Mouse (Mus musculus): Measurements from ENCODE around the gene Cpeb3. TPM values are rescaled to one million over a fixed set of nuclear protein-coding genes. Genes with fewer than 3 reads are reported as not detected.

Gene Cpeb3
- polyA plus RNA-seq, 1 experiment: 4.1 TPM

DNA sequence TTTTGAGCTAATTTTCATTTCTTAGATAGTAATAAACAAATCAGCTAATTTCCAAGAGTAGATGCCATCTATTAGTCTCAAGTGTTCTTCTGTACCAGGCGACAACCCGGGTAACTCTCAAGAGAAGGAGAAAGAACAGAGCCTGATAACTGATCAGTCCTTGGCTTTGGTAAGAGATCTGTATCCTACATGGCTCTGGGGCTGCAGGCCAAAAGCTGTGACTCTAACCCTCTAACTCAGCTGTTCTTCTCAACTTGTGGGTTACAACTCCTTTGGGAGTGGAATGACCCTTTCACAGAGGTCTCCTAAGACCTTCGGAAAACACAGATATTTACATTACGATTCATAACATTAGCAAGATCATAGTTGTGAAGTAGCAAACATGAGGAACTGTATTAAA is 148.3 kb downstream of the Cpeb3 start:
- no peak for TF ChIP-seq CTCF (IDR thresholded peaks at IDR 0.05; ENCODE audit: extremely low read depth, insufficient read depth, insufficient read length, insufficient replicate concordance)
- TF ChIP-seq POLR2A (IDR thresholded peaks at IDR 0.05; ENCODE audit: low read depth, low read length): no peak
- no peaks in the 10 kb centered on the region for H3K36me3 ChIP-seq (ENCODE audit: control insufficient read depth, insufficient read depth, low read length)
- no peak overlapping the region for H3K27ac ChIP-seq (ENCODE audit: insufficient read depth, low read length)
- H3K4me3 ChIP-seq (ENCODE audit: extremely low read depth, insufficient read depth, insufficient read length): no peak overlapping the region
- no peak for DNase-seq (ENCODE audit: low read depth in 1 of 2, low spot score in 2 of 2)
- WGBS: 81% methylated on average over 4 of the region's 4 CpGs
- no peaks in the 10 kb centered on the region for H3K27me3 ChIP-seq (ENCODE audit: control insufficient read depth, insufficient read depth, low read length)
- no peaks in the 10 kb centered on the region for H3K4me1 ChIP-seq (ENCODE audit: control insufficient read depth, insufficient read depth, insufficient read length)

DNA sequence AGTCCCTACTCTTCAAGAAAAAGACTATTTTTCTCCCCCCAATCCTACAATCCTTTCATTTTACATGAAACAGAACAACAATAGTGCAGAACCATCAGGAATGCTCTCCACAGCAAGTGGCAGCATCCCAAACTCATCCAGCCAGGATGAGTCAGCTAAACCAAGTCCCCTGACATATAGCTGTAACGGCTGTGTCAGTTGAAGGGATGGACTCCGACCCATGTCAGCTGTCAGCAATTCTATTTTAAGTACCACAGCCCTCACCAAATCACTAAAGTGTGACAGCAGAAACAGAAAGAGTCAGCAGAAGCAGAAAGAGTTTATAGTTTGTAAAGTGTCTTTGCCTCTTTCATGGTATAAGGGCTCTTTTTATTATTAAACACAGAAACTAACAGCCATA is 148.8 kb downstream of the Cpeb3 start:
- no peak for DNase-seq (ENCODE audit: low read depth in 1 of 2, low spot score in 2 of 2)
- Histone ChIP-seq H3K4me1 (ENCODE audit: control insufficient read depth, insufficient read depth, insufficient read length) (no peaks in the 10 kb centered on the region), H3K36me3 (ENCODE audit: control insufficient read depth, insufficient read depth, low read length) (no peaks in the 10 kb centered on the region), H3K27ac (ENCODE audit: insufficient read depth, low read length) (no peak overlapping the region), H3K27me3 (ENCODE audit: control insufficient read depth, insufficient read depth, low read length) (no peaks in the 10 kb centered on the region), H3K4me3 (ENCODE audit: extremely low read depth, insufficient read depth, insufficient read length) (no peak overlapping the region)
- WGBS: 10% methylated on average over 2 of the region's 2 CpGs
- TF ChIP-seq CTCF (IDR thresholded peaks at IDR 0.05; ENCODE audit: extremely low read depth, insufficient read depth, insufficient read length, insufficient replicate concordance) (no peak), POLR2A (IDR thresholded peaks at IDR 0.05; ENCODE audit: low read depth, low read length) (no peak)

DNA sequence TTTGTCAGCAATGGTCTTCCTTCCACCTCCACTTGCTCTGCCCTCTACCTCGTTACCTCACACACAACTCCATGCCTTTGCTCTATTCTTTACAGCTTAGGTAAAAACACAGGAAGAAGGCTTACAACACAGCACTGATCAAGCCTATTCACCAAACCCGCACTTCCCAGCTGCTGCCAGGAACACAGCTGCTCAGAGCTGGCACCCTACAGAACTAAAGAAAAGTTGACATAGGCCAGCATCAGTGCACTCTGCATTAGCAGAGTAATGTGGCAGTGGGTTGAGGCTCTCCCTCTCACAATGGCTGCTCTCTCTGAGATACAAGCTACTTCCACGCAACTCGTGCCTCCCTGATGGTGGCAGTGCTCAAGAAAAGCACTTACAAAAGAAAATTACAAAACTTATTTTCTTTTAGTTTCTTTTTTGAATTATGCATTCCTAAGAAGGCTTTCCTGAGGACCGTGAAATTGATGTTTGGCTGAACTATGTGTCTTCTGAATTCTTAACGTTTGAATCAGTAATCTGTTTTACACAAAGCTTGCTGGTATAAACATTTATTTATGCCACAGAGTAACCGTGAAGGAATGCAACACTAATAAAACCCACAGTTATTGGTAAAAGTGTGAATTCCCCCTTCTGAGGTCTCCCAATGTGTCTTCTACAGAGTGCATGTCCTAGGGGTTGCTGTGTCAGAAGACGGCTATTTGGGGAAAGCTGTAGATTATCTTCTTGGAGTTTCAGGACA is 151.1 kb downstream of the Cpeb3 start:
- 83% methylated on average over 8 of the region's 8 CpGs for WGBS
- no peak overlapping the region for H3K4me3 ChIP-seq (ENCODE audit: extremely low read depth, insufficient read depth, insufficient read length)
- no peak for DNase-seq (ENCODE audit: low read depth in 1 of 2, low spot score in 2 of 2)
- TF ChIP-seq POLR2A (IDR thresholded peaks at IDR 0.05; ENCODE audit: low read depth, low read length) (no peak), CTCF (IDR thresholded peaks at IDR 0.05; ENCODE audit: extremely low read depth, insufficient read depth, insufficient read length, insufficient replicate concordance) (no peak)
- no peaks in the 10 kb centered on the region for H3K4me1 ChIP-seq (ENCODE audit: control insufficient read depth, insufficient read depth, insufficient read length)
- H3K27me3 ChIP-seq (ENCODE audit: control insufficient read depth, insufficient read depth, low read length): no peaks in the 10 kb centered on the region
- H3K27ac ChIP-seq (ENCODE audit: insufficient read depth, low read length): no peak overlapping the region
- no peaks in the 10 kb centered on the region for H3K36me3 ChIP-seq (ENCODE audit: control insufficient read depth, insufficient read depth, low read length)

DNA sequence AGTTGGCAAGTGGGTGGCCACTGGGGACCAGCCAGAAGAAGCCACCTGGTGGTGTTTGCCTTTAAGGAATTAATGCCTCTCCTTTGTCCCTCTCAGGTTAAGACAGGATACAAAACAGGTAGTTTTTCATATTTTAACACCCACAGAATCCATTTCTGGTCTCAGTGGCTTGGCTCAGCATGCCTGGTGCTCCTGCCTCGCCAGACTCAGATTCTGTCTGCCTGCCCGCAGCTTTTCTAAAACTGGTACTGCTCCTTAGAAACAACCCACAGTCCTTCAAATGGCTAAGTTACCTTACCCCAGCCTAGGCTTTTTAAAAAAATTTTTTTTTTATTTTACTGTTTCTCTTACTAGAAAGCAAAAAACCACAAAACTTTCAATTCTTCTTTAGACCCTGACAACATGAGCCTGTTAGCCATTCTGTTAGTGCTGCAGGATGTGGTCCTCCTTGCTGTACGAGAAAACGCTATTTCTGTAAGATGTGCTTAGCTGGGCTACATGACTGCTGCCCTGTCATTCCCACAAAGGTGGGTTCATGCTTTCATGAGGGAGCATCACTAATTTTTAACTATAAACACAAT is 152.3 kb downstream of the Cpeb3 start:
- DNase-seq (ENCODE audit: low read depth in 1 of 2, low spot score in 2 of 2): no peak
- Histone ChIP-seq H3K4me1 (ENCODE audit: control insufficient read depth, insufficient read depth, insufficient read length) (no peaks in the 10 kb centered on the region), H3K27me3 (ENCODE audit: control insufficient read depth, insufficient read depth, low read length) (no peaks in the 10 kb centered on the region), H3K36me3 (ENCODE audit: control insufficient read depth, insufficient read depth, low read length) (no peaks in the 10 kb centered on the region), H3K4me3 (ENCODE audit: extremely low read depth, insufficient read depth, insufficient read length) (no peak overlapping the region), H3K27ac (ENCODE audit: insufficient read depth, low read length) (no peak overlapping the region)
- 26% methylated on average over 4 of the region's 4 CpGs for whole genome bisulfite sequencing
- no peak for TF ChIP-seq POLR2A (IDR thresholded peaks at IDR 0.05; ENCODE audit: low read depth, low read length)
- TF ChIP-seq CTCF (IDR thresholded peaks at IDR 0.05; ENCODE audit: extremely low read depth, insufficient read depth, insufficient read length, insufficient replicate concordance): no peak

DNA sequence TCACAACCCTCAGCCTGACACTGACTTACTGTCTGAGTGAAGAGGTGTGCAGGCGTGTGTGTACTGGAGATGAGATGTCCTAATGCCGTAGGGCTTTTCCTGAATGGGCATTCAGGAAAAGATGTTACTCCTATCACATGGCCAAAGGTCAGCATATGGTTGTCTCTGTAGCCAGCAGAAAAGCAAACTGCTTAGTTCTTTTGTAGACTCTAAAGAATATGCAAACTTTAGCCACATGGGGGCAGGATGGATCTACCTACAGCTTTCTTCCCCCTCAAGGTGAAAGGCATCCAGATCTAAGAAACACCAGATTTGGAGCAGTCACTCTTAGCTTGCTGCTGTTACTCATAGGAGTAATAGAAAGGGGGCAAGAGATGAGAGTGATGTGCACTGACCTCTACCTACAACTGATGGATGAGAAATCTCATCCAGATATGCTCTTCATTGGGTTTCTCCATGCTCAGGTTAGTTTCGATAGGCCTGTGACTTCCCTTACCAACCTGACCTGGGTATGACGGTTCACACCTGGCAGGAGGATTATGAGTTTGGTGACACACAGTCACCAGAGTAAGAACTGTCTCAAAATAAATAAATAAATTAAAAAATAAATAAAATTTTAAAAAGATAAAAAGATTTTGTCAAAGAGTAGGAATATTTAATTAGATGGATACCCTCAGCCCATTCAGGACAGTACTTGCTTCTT is 157.6 kb downstream of the Cpeb3 start:
- Histone ChIP-seq H3K36me3 (ENCODE audit: control insufficient read depth, insufficient read depth, low read length) (no peaks in the 10 kb centered on the region), H3K27ac (ENCODE audit: insufficient read depth, low read length) (no peak overlapping the region), H3K27me3 (ENCODE audit: control insufficient read depth, insufficient read depth, low read length) (no peaks in the 10 kb centered on the region), H3K4me1 (ENCODE audit: control insufficient read depth, insufficient read depth, insufficient read length) (no peaks in the 10 kb centered on the region), H3K4me3 (ENCODE audit: extremely low read depth, insufficient read depth, insufficient read length) (no peak overlapping the region)
- peak; percentile 17 to 26 for DNase-seq (ENCODE audit: low read depth in 1 of 2, low spot score in 2 of 2)
- TF ChIP-seq CTCF (IDR thresholded peaks at IDR 0.05; ENCODE audit: extremely low read depth, insufficient read depth, insufficient read length, insufficient replicate concordance) (no peak), POLR2A (IDR thresholded peaks at IDR 0.05; ENCODE audit: low read depth, low read length) (no peak)
- WGBS: 82% methylated on average over 4 of the region's 4 CpGs

DNA sequence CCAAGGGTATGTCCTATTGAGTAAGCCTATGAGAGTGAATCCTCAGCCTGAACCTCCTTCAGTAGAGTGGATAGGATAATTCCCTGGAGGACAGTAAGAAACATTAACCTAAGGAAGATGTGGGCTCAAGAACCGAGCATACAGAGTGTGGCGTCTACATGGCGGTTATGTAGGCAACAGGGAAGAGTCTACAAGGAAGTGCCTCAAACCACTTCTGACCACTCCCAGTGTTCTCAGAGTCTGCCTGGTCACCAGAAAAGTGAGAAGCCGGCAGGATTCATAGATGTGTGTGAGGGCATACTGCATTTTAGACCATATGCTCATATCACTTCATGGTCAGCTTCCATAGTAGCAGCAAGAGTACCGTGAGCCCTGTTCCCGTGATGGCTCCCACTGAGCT is 159.9 kb downstream of the Cpeb3 start:
- TF ChIP-seq CTCF (IDR thresholded peaks at IDR 0.05; ENCODE audit: extremely low read depth, insufficient read depth, insufficient read length, insufficient replicate concordance) (no peak), POLR2A (IDR thresholded peaks at IDR 0.05; ENCODE audit: low read depth, low read length) (no peak)
- H3K4me1 ChIP-seq (ENCODE audit: control insufficient read depth, insufficient read depth, insufficient read length): no peaks in the 10 kb centered on the region
- H3K36me3 ChIP-seq (ENCODE audit: control insufficient read depth, insufficient read depth, low read length): no peaks in the 10 kb centered on the region
- H3K27ac ChIP-seq (ENCODE audit: insufficient read depth, low read length): no peak overlapping the region
- no peak for DNase-seq (ENCODE audit: low read depth in 1 of 2, low spot score in 2 of 2)
- H3K27me3 ChIP-seq (ENCODE audit: control insufficient read depth, insufficient read depth, low read length): no peaks in the 10 kb centered on the region
- no peak overlapping the region for H3K4me3 ChIP-seq (ENCODE audit: extremely low read depth, insufficient read depth, insufficient read length)
- 73% methylated on average over 6 of the region's 6 CpGs for WGBS

All from spleen, adult 2 months (tissue).